Mouse (Mus musculus) bone marrow, adult 2 months (tissue): ENCODE results near the gene Slc9a8.

Experiments used
- CTCF ChIP-seq: fragments of 200-500 bp; IDR thresholded peaks from 2 replicates; pipeline ENCODE4 v1.5.1; 2011; ENCODE audit warnings: low read length, control low read depth; ENCODE audit not compliant: control insufficient read depth, insufficient read depth
- POLR2A ChIP-seq: fragments of 200-500 bp; IDR thresholded peaks from 2 replicates; pipeline ENCODE4 v1.6.1; 2011; ENCODE audit warnings: low read depth, mild to moderate bottlenecking, control low read depth, low read length, borderline replicate concordance; ENCODE audit not compliant: control insufficient read depth

- no peak for TF ChIP-seq CTCF
- no peak for TF ChIP-seq POLR2A
These were observed 58.0 kb downstream of the Slc9a8 start for GRCm38 (mm10) chr2:167479501-167479900.
